In genomic region chr8:121216441-121216949, GRCm38 (mm10) we compare ENCODE assay signal across 14 mouse cellular contexts.
"Had no signal": no experiment of that assay in that cellular context is flagged by ENCODE, and none has a peak within 500 bp of the region (broad histone marks: within the 10 kb centered on the region; RNA-seq: fewer than 3 reads in every experiment).

No protein-coding gene starts in this region.

- DNase-seq: lung, adult 18-20 months; lung, embryonic 14.5 days; lung, postnatal 10 days; lung, postnatal 4 days; midbrain, embryonic 14.5 days; retina, postnatal 1 day; right cerebral cortex, adult 18-20 months; right cerebral cortex, postnatal 25 days; right cerebral cortex, postnatal 4 days; spleen, adult 18-20 months; thymus, adult 18-20 months; thymus, postnatal 14 days; thymus, postnatal 36 days had no signal

- ATAC-seq: midbrain, embryonic 16.5 days had no signal
